Mouse (Mus musculus) ovary, postnatal 14 days (tissue): ENCODE measurements around the gene Tctex1d2.

ENCODE experiments used
- DNase-seq: peaks from one replicate; pipeline ENCODE4 v3.0.0; 2022; ENCODE audit warnings: low spot score

Gene Tctex1d2

GRCm38 (mm10) chr16:32419517-32420483 is at the start of gene Tctex1d2:
Gene Tctex1d2, plus strand, starts transcription at chr16:32419702.
- DNase-seq: peak; percentile 88

GRCm38 (mm10) chr16:32371351-32371750 is 48.2 kb upstream of the Tctex1d2 start:
- no peak for DNase-seq

- DNase-seq: no peak
These were observed 39.9 kb upstream of the Tctex1d2 start for GRCm38 (mm10) chr16:32379575-32379974.

GRCm38 (mm10) chr16:32382901-32383300 is 36.6 kb upstream of the Tctex1d2 start:
- no peak for DNase-seq

GRCm38 (mm10) chr16:32384885-32385284 is 34.6 kb upstream of the Tctex1d2 start:
- DNase-seq: no peak

GRCm38 (mm10) chr16:32386826-32387225 is 32.7 kb upstream of the Tctex1d2 start:
- no peak for DNase-seq

GRCm38 (mm10) chr16:32389049-32389448 is 30.5 kb upstream of the Tctex1d2 start:
- no peak for DNase-seq

- no peak for DNase-seq
These were observed 29.7 kb upstream of the Tctex1d2 start for GRCm38 (mm10) chr16:32389841-32390240.

- DNase-seq: no peak
These were observed 28.6 kb upstream of the Tctex1d2 start for GRCm38 (mm10) chr16:32390882-32391281.

- DNase-seq: no peak
These were observed 23.6 kb upstream of the Tctex1d2 start for GRCm38 (mm10) chr16:32395679-32396540.

GRCm38 (mm10) chr16:32396541-32396835 is 23.0 kb upstream of the Tctex1d2 start:
- DNase-seq: no peak

- DNase-seq: no peak
These were observed 21.3 kb upstream of the Tctex1d2 start for GRCm38 (mm10) chr16:32398206-32398605.

- no peak for DNase-seq
These were observed 19.2 kb upstream of the Tctex1d2 start, which contains the start of gene Tm4sf19 for GRCm38 (mm10) chr16:32400267-32400666. Gene Tm4sf19, plus strand, starts transcription at chr16:32400506.

GRCm38 (mm10) chr16:32401335-32401965 is 18.1 kb upstream of the Tctex1d2 start:
- no peak for DNase-seq

- DNase-seq: no peak
These were observed 16.7 kb upstream of the Tctex1d2 start for GRCm38 (mm10) chr16:32402818-32403217.

- no peak for DNase-seq
These were observed 13.8 kb upstream of the Tctex1d2 start for GRCm38 (mm10) chr16:32405716-32406115.

GRCm38 (mm10) chr16:32406671-32407070 is 12.8 kb upstream of the Tctex1d2 start:
- DNase-seq: no peak

GRCm38 (mm10) chr16:32407730-32408129 is 11.8 kb upstream of the Tctex1d2 start:
- no peak for DNase-seq

- DNase-seq: no peak
These were observed 2.0 kb upstream of the Tctex1d2 start for GRCm38 (mm10) chr16:32417457-32417856.

GRCm38 (mm10) chr16:32427506-32427905 is 8.0 kb downstream of the Tctex1d2 start:
- no peak for DNase-seq

GRCm38 (mm10) chr16:32430474-32431046 is 11.1 kb downstream of the Tctex1d2 start, which contains the start of gene Pcyt1a:
Gene Pcyt1a, plus strand, starts transcription at chr16:32430921.
- peak; percentile 84 for DNase-seq
